ENCODE assay signal across 10 mouse cellular contexts in genomic region chr3:121250576-121251433, GRCm38 (mm10). TPM values are rescaled to one million over a fixed set of nuclear protein-coding genes. Genes with fewer than 3 reads are reported as not detected.
A peak's percentile ranks its signal among the peaks of the same experiment; 100 is the strongest.
DNase-seq lines count a peak whose midpoint lies in the region; ATAC-seq and TF ChIP-seq lines count a peak whose summit lies in the region.
"Had no signal": no experiment of that assay in that cellular context is flagged by ENCODE, and none has a peak within 500 bp of the region (broad histone marks: within the 10 kb centered on the region; RNA-seq: fewer than 3 reads in every experiment).

No protein-coding gene starts in this region.

- H3K27ac ChIP-seq in heart, adult 2 months: no peak overlapping the region
- no peak overlapping the region for H3K27ac ChIP-seq in lung, embryonic 16.5 days (ENCODE audit: low read length)
- H3K27ac ChIP-seq: hindbrain, embryonic 15.5 days; macrophage had no signal

- TF ChIP-seq POLR2A in heart, adult 2 months (IDR thresholded peaks at IDR 0.05; ENCODE audit: insufficient read depth, low read depth, low read length): no peak

- WGBS in heart, adult 2 months: 53% methylated on average over 19 of the region's 19 CpGs
- 56% methylated on average over 19 of the region's 19 CpGs for WGBS in lung, embryonic 16.5 days

- peak; percentile 31 to 37 for DNase-seq in heart, adult 2 months
- DNase-seq in heart, adult 8-10 months (ENCODE audit: low spot score): no peak
- DNase-seq in lung, postnatal 4 days: no peak
- peak; percentile 84 for DNase-seq in cerebellum, adult 11 months
- peak; percentile 85 to 91 for DNase-seq in cerebellum, postnatal 14 days
- no peak for DNase-seq in thymus, postnatal 0 days (ENCODE audit: low spot score)
- DNase-seq: thymus, postnatal 25 days had no signal

- ATAC-seq in lung, embryonic 16.5 days (ENCODE audit: low read depth): peak; percentile 26; the same call in 1 of the 2 replicates

- TF ChIP-seq EP300 in heart, adult 2 months (IDR thresholded peaks at IDR 0.05; ENCODE audit: insufficient read depth, low read depth, low read length): no peak

- H3K27me3 ChIP-seq in heart, adult 2 months (ENCODE audit: control insufficient read depth, insufficient read depth, low read length): no peaks in the 10 kb centered on the region
- no peaks in the 10 kb centered on the region for H3K27me3 ChIP-seq in lung, embryonic 16.5 days (ENCODE audit: control insufficient read depth, insufficient read depth, low read depth, low read length)
- H3K27me3 ChIP-seq: hindbrain, embryonic 15.5 days had no signal

- no peak for TF ChIP-seq CTCF in heart, adult 2 months (IDR thresholded peaks at IDR 0.05)

- no peaks in the 10 kb centered on the region for H3K9me3 ChIP-seq in lung, embryonic 16.5 days (ENCODE audit: control insufficient read depth, low read length)
- H3K9me3 ChIP-seq: hindbrain, embryonic 15.5 days had no signal

- no peak overlapping the region for H3K9ac ChIP-seq in heart, adult 2 months (ENCODE audit: low read depth, low read length)
- H3K9ac ChIP-seq in lung, embryonic 16.5 days (ENCODE audit: low read length): no peak overlapping the region
- H3K9ac ChIP-seq: hindbrain, embryonic 15.5 days had no signal

- no peaks in the 10 kb centered on the region for H3K36me3 ChIP-seq in heart, adult 2 months (ENCODE audit: control insufficient read depth, insufficient read depth, low read length)
- H3K36me3 ChIP-seq in lung, embryonic 16.5 days (ENCODE audit: control insufficient read depth, insufficient read depth, low read length): no peaks in the 10 kb centered on the region
- H3K36me3 ChIP-seq: hindbrain, embryonic 15.5 days had no signal

- intact Hi-C loops in heart, adult 2 months (cut with DNase I): no loop called here

- no peak overlapping the region for H3K4me2 ChIP-seq in lung, embryonic 16.5 days (ENCODE audit: low read depth, low read length)
- H3K4me2 ChIP-seq: hindbrain, embryonic 15.5 days had no signal

- peaks cover 1% of the 10 kb centered on the region; the same call in 1 of the 2 replicates for H3K4me1 ChIP-seq in heart, adult 2 months (ENCODE audit: control insufficient read depth, insufficient read depth, low read length)
- peaks cover 8% of the 10 kb centered on the region; the same call in 1 of the 2 replicates for H3K4me1 ChIP-seq in lung, embryonic 16.5 days (replicated peaks; ENCODE audit: control insufficient read depth, insufficient read depth, low read length)

- H3K79me2 ChIP-seq in heart, adult 2 months (replicated peaks; ENCODE audit: control insufficient read depth, insufficient read depth, low read length): no peaks in the 10 kb centered on the region

- no peak overlapping the region for H3K4me3 ChIP-seq in heart, adult 2 months
- H3K4me3 ChIP-seq in lung, embryonic 16.5 days (ENCODE audit: low read length): no peak overlapping the region
- H3K4me3 ChIP-seq: hindbrain, embryonic 15.5 days had no signal

RNA-seq across cellular contexts. Expression of gene Tmem56, which starts 32.1 kb away (rescaled TPM):
- total RNA-seq in heart, adult 2 months (2021): 1 to 10 TPM in 1 of 2 experiments, under 1 TPM in 1; 0.99 to 2.9 TPM
- polyA plus RNA-seq in heart, adult 2 months (2012; rRNA removed): 0.68 and 2.0 TPM in 2 replicates
- total RNA-seq in heart, adult 8-10 months (2022): 1 to 10 TPM; 1.2 to 2.7 (median 2.0) TPM
- 0.48 and 0.67 TPM in 2 replicates for polyA plus RNA-seq in lung, embryonic 16.5 days (2015; fragmentation: Nextera tagmentation; extraction: Ambion mirVana)
- 0.24 and 0.35 TPM in 2 replicates for polyA plus RNA-seq in thymus, postnatal 0 days (2015; fragmentation: Nextera tagmentation; extraction: Ambion mirVana)
- polyA plus RNA-seq: macrophage had no signal

RNA-seq across cellular contexts. Expression of gene Alg14, which starts 40.8 kb away (rescaled TPM):
- 10 to 100 TPM in 1 of 2 experiments, 1 to 10 TPM in 1; 9.1 to 10.4 TPM for total RNA-seq in heart, adult 2 months (2021)
- 12.5 and 19.9 TPM in 2 replicates for polyA plus RNA-seq in heart, adult 2 months (2012; rRNA removed)
- total RNA-seq in heart, adult 8-10 months (2022): 10 to 100 TPM in 2 of 4 experiments, 1 to 10 TPM in 2; 7.5 to 12.4 (median 10.9) TPM
- 46.6 and 48.1 TPM in 2 replicates for polyA plus RNA-seq in lung, embryonic 16.5 days (2015; fragmentation: Nextera tagmentation; extraction: Ambion mirVana)
- 24.3 and 28.1 TPM in 2 replicates for polyA plus RNA-seq in thymus, postnatal 0 days (2015; fragmentation: Nextera tagmentation; extraction: Ambion mirVana)

Comparison
In these comparisons a context has a peak if more than half of its experiments do, and no peak if none do; other contexts are left out.
1. DNase-seq: peak in heart, adult 2 months (2 of 2), cerebellum, adult 11 months (single experiment) and cerebellum, postnatal 14 days (2 of 2); none in heart, adult 8-10 months (single experiment), lung, postnatal 4 days (0 of 2) and thymus, postnatal 0 days (single experiment).